Mouse (Mus musculus): Measurements from ENCODE around the gene Wwox. TPM values are rescaled to one million over a fixed set of nuclear protein-coding genes. Genes with fewer than 3 reads are reported as not detected.

Wwox gene
- polyA plus RNA-seq, 1 experiment from 2014 or later, result 10.9 TPM

DNA sequence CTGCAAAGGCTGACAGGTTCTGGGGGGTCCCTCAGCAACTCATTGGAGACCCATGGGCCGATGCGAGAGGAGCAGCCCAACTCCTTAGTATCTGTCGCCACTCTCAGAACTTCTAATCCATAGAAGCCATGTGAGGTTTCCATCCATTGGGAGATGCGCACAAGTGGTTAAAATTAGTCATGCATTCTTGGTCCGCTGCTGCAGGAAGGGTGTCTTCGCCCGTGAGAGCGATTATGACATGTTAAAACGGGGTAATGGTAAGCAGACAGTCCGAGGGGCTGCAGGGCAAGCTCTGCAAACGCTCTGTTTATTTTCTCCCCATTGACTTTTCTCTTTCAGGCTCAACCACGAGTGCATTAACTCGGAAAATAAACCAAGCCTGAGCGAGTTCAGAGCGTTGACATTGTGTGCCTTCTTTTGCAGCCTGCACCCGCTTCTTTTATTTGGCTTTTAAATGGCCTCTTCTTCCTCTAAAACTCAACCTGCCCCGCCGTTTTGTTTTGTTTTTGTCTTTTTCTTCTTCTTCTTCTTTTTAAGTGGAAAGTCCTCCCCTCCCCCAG, 492.7 kb downstream of the Wwox start:
- H3K9ac ChIP-seq (ENCODE audit: low read depth, low read length), result no peak overlapping the region
- H3K4me3 ChIP-seq (ENCODE audit: low read length), result no peak overlapping the region
- H3K4me1 ChIP-seq (ENCODE audit: control insufficient read depth, insufficient read depth, low read length), result peaks cover 12% of the 10 kb centered on the region
- H3K4me2 ChIP-seq (ENCODE audit: low read depth, low read length), result no peak overlapping the region; the same call in 1 of the 2 replicates
- ATAC-seq, result no peak
- H3K27me3 ChIP-seq (replicated peaks; ENCODE audit: control insufficient read depth, insufficient read depth, low read length), result no peaks in the 10 kb centered on the region
- 27% methylated on average over 18 of the region's 18 CpGs for WGBS
- H3K9me3 ChIP-seq (ENCODE audit: control insufficient read depth, low read length), result no peaks in the 10 kb centered on the region
- no peaks in the 10 kb centered on the region for H3K36me3 ChIP-seq (ENCODE audit: control insufficient read depth, insufficient read depth, low read length)
- no peak overlapping the region for H3K27ac ChIP-seq (ENCODE audit: low read length)

DNA sequence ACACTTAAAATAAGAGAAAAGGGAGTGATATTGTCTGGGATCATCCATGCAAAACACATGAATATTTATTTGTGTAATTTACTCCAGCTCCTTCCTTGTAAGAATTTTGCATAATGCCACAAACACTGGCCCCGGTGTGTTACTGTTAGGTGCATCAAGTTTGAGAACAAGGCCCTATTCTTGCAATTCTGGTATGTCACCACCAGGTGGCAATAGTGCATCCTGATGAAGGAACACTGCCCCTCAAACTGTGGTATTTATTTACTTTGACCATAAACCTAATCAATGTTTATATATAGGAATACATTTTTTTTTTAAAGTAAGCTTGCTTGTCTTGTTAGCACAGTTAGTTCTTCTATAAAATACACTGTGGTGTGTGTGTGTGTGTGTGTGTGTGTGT, 493.8 kb downstream of the Wwox start:
- H3K9me3 ChIP-seq (ENCODE audit: control insufficient read depth, low read length), result no peaks in the 10 kb centered on the region
- no peaks in the 10 kb centered on the region for H3K36me3 ChIP-seq (ENCODE audit: control insufficient read depth, insufficient read depth, low read length)
- ATAC-seq, result no peak
- H3K9ac ChIP-seq (ENCODE audit: low read depth, low read length), result no peak overlapping the region
- H3K27me3 ChIP-seq (replicated peaks; ENCODE audit: control insufficient read depth, insufficient read depth, low read length), result no peaks in the 10 kb centered on the region
- no peak overlapping the region for H3K27ac ChIP-seq (ENCODE audit: low read length)
- no peak overlapping the region for H3K4me2 ChIP-seq (ENCODE audit: low read depth, low read length)
- 85% methylated on average over 1 of the region's 1 CpGs for WGBS
- peaks cover 4% of the 10 kb centered on the region; the same call in 1 of the 2 replicates for H3K4me1 ChIP-seq (ENCODE audit: control insufficient read depth, insufficient read depth, low read length)
- no peak overlapping the region for H3K4me3 ChIP-seq (ENCODE audit: low read length)

DNA sequence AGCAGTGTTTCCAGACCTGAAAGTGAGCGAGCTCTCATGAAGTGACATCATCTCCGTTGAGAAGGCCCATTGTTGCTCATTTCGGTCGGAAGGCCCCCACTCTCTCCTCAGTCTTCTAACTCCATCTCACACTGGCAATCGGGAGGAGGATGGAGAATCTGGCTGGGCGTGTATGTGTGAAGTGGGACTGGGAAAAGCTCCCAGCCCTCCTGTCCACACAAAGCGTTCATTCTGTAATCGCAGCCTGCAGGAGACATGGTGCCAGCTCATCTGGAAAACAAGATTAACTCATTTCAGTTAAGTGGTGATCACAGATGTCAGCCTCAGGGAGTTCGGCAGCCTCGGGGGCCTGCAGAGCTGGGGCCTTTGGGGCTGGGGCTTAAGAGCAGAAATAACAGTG, 497.4 kb downstream of the Wwox start:
- Histone ChIP-seq H3K36me3 (ENCODE audit: control insufficient read depth, insufficient read depth, low read length) (no peaks in the 10 kb centered on the region), H3K4me1 (ENCODE audit: control insufficient read depth, insufficient read depth, low read length) (no peaks in the 10 kb centered on the region), H3K4me3 (ENCODE audit: low read length) (no peak overlapping the region), H3K9ac (ENCODE audit: low read depth, low read length) (no peak overlapping the region), H3K27me3 (replicated peaks; ENCODE audit: control insufficient read depth, insufficient read depth, low read length) (no peaks in the 10 kb centered on the region), H3K9me3 (ENCODE audit: control insufficient read depth, low read length) (no peaks in the 10 kb centered on the region), H3K27ac (ENCODE audit: low read length) (no peak overlapping the region), H3K4me2 (ENCODE audit: low read depth, low read length) (no peak overlapping the region)
- no peak for ATAC-seq
- WGBS, result 48% methylated on average over 10 of the region's 10 CpGs

DNA sequence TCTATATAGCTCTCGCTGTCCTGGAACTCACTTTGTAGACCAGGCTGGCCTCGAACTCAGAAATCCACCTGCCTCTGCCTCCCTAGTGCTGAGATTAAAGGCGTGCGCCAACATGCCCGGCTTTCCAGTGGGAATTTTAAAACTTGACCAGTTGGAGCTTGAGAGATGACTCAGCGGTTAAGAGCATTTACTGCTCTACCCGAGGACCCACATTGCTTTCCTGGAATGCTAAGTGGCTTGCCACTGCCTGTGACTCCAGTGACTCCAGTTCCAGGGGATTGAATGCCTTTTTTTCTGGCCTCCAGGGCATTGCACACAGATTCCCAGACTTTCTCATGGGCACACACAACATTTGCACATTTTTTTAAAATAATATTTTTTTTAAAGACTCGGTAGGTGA, 499.9 kb downstream of the Wwox start:
- no peaks in the 10 kb centered on the region for H3K36me3 ChIP-seq (ENCODE audit: control insufficient read depth, insufficient read depth, low read length)
- H3K9ac ChIP-seq (ENCODE audit: low read depth, low read length), result no peak overlapping the region
- no peak overlapping the region for H3K27ac ChIP-seq (ENCODE audit: low read length)
- H3K9me3 ChIP-seq (ENCODE audit: control insufficient read depth, low read length), result no peaks in the 10 kb centered on the region
- no peak for ATAC-seq
- H3K27me3 ChIP-seq (replicated peaks; ENCODE audit: control insufficient read depth, insufficient read depth, low read length), result no peaks in the 10 kb centered on the region
- H3K4me2 ChIP-seq (ENCODE audit: low read depth, low read length), result no peak overlapping the region
- H3K4me3 ChIP-seq (ENCODE audit: low read length), result no peak overlapping the region
- 87% methylated on average over 8 of the region's 8 CpGs for WGBS
- H3K4me1 ChIP-seq (ENCODE audit: control insufficient read depth, insufficient read depth, low read length), result no peaks in the 10 kb centered on the region

DNA sequence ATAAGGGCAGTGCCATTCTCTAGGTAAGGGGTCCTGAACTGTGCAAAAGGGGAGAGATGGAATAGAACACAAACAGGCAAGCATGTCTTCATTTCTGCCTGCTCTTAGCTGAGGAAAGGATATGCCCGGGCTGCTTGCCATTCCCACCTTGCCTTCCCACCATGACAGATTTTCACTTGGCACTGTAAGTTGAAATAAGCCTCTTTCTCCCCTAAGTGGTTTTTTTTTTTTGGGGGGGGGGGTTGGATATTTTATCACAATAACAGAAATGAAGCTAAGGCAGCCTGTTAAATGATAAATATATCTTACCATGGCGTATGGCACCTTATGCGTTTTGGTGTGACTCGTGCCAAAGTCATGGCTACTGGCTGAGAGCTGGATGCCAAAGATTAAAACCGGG, 501.6 kb downstream of the Wwox start:
- no peak for ATAC-seq
- Histone ChIP-seq H3K4me3 (ENCODE audit: low read length) (no peak overlapping the region), H3K36me3 (ENCODE audit: control insufficient read depth, insufficient read depth, low read length) (no peaks in the 10 kb centered on the region), H3K27me3 (replicated peaks; ENCODE audit: control insufficient read depth, insufficient read depth, low read length) (no peaks in the 10 kb centered on the region), H3K27ac (ENCODE audit: low read length) (no peak overlapping the region), H3K4me2 (ENCODE audit: low read depth, low read length) (no peak overlapping the region), H3K4me1 (ENCODE audit: control insufficient read depth, insufficient read depth, low read length) (no peaks in the 10 kb centered on the region), H3K9me3 (ENCODE audit: control insufficient read depth, low read length) (no peaks in the 10 kb centered on the region), H3K9ac (ENCODE audit: low read depth, low read length) (no peak overlapping the region)
- WGBS, result 90% methylated on average over 5 of the region's 5 CpGs

DNA sequence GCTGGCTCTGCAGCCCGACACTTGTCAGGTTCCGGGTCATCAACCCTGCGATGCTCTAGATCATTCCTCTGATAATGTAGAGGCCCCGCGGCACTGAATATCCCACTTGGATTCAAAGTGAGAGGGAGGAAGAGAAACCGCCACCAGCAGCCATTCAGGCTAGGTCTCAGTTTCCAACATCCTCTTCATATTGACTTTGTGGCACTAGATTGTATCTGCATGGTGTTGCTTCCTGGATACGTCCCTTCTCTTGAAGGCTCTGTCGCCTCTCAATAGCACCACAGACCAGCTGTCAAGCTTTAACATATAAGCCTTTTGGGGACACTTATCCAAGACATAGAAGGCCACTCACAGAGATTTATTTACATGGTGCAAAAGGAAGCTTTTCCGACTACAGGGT, 502.2 kb downstream of the Wwox start:
- Histone ChIP-seq H3K9me3 (ENCODE audit: control insufficient read depth, low read length) (no peaks in the 10 kb centered on the region), H3K27me3 (replicated peaks; ENCODE audit: control insufficient read depth, insufficient read depth, low read length) (no peaks in the 10 kb centered on the region), H3K4me3 (ENCODE audit: low read length) (no peak overlapping the region), H3K27ac (ENCODE audit: low read length) (no peak overlapping the region), H3K36me3 (ENCODE audit: control insufficient read depth, insufficient read depth, low read length) (no peaks in the 10 kb centered on the region), H3K4me2 (ENCODE audit: low read depth, low read length) (no peak overlapping the region), H3K9ac (ENCODE audit: low read depth, low read length) (no peak overlapping the region), H3K4me1 (ENCODE audit: control insufficient read depth, insufficient read depth, low read length) (no peaks in the 10 kb centered on the region)
- ATAC-seq, result no peak
- 73% methylated on average over 9 of the region's 9 CpGs for WGBS

DNA sequence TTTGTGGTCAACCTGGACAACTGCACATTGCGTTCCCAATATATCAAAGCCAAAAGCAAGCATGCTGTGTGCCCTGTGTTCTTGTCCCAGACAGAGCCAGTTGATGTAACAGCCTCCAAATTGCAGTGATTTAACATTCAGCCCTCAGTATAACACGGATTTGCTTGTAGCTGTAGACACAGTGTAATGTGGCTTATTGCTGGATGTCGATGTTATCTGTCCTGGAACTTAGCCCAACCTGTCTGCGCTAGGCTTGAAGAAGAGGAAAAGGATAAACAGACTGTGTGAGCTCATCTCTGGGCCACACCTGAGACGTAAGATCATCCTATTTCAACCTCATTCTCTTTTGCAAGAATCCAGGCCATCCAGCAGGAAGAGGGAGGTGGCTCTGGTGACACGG, 508.5 kb downstream of the Wwox start:
- Histone ChIP-seq H3K36me3 (ENCODE audit: control insufficient read depth, insufficient read depth, low read length) (no peaks in the 10 kb centered on the region), H3K4me1 (ENCODE audit: control insufficient read depth, insufficient read depth, low read length) (no peaks in the 10 kb centered on the region), H3K4me3 (ENCODE audit: low read length) (no peak overlapping the region), H3K9me3 (ENCODE audit: control insufficient read depth, low read length) (no peaks in the 10 kb centered on the region), H3K27me3 (replicated peaks; ENCODE audit: control insufficient read depth, insufficient read depth, low read length) (no peaks in the 10 kb centered on the region), H3K27ac (ENCODE audit: low read length) (no peak overlapping the region), H3K9ac (ENCODE audit: low read depth, low read length) (no peak overlapping the region), H3K4me2 (ENCODE audit: low read depth, low read length) (no peak overlapping the region)
- ATAC-seq, result no peak
- 60% methylated on average over 6 of the region's 6 CpGs for WGBS

DNA sequence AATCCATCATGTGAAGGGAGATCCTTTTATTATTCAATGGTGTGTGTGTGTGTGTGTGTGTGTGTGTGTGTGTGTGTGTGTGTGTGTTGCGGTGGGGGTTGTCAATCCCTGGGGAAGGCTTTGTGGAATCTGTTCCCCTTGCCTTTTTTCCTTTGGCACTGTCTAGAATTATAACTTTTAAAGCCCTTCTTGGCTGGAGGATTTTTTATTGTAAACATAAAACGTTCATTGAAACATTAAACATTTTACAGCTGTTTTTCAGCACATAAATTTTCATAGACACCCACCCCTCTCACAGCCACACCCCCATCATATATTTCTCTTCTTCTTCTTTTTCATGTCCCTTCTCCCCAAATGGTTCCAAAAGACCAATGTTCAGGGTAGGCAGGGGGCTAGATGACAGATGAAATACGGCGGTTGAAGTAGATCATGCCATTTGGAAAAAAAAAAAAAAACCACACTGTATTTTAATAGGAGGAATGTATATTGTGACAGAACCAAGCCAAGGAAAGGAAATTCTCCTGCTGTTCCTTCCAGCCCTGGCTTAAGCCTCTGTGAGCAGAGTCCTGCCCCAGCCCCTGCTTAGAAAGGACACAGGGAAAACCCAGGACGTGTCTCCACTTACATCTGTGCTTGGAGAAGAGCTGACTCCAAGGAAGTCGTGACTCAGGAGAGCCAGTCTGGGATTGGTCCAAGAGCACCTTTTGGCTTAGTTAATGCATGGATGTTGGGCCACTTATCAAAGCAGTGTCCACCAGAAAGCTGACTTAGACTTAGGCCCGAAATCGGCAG, 517.1 kb downstream of the Wwox start:
- H3K27me3 ChIP-seq (replicated peaks; ENCODE audit: control insufficient read depth, insufficient read depth, low read length), result no peaks in the 10 kb centered on the region
- H3K36me3 ChIP-seq (ENCODE audit: control insufficient read depth, insufficient read depth, low read length), result no peaks in the 10 kb centered on the region
- no peaks in the 10 kb centered on the region for H3K9me3 ChIP-seq (ENCODE audit: control insufficient read depth, low read length)
- no peak overlapping the region for H3K4me3 ChIP-seq (ENCODE audit: low read length)
- no peaks in the 10 kb centered on the region for H3K4me1 ChIP-seq (ENCODE audit: control insufficient read depth, insufficient read depth, low read length)
- peak; percentile 60 for ATAC-seq
- no peak overlapping the region for H3K4me2 ChIP-seq (ENCODE audit: low read depth, low read length)
- H3K27ac ChIP-seq (ENCODE audit: low read length), result peak overlapping the region; percentile 57
- 50% methylated on average over 8 of the region's 8 CpGs for WGBS
- no peak overlapping the region for H3K9ac ChIP-seq (ENCODE audit: low read depth, low read length)

DNA sequence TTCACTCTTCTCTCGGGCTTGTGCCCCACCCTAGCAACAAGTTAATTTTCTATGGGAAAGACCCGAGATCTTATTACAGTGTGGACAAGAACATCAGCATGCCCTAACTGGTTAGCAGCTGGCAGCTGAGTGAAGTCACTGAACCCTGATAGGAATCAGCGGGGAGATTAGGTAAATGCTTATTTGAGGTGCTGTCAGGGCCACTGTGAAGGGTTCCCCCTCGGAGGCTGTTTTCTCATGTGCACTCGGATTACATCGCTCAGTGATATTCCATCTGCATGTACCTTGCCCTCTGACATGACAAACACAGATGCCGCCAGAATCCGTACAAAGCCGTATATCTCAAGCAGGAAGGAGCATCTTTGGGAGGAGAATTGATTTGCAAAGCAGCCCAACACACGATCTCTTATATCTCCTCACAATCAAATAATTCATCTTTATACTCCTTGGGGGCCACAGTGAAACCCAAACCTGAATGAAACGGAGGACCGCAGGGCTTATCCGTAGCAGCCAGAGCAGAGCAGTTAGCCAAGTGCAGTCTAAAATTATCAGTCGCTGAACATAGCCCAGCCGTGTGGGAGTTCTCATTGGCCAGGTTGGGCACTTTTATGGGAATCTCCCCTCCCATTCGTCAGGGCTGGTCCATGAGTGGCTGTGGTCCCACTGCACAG, 519.1 kb downstream of the Wwox start:
- no peak overlapping the region for H3K9ac ChIP-seq (ENCODE audit: low read depth, low read length)
- H3K27ac ChIP-seq (ENCODE audit: low read length), result no peak overlapping the region
- peaks cover 8% of the 10 kb centered on the region; the same call in 1 of the 2 replicates for H3K4me1 ChIP-seq (ENCODE audit: control insufficient read depth, insufficient read depth, low read length)
- 68% methylated on average over 16 of the region's 16 CpGs for WGBS
- no peaks in the 10 kb centered on the region for H3K9me3 ChIP-seq (ENCODE audit: control insufficient read depth, low read length)
- ATAC-seq, result no peak
- no peak overlapping the region for H3K4me2 ChIP-seq (ENCODE audit: low read depth, low read length)
- H3K27me3 ChIP-seq (replicated peaks; ENCODE audit: control insufficient read depth, insufficient read depth, low read length), result no peaks in the 10 kb centered on the region
- H3K4me3 ChIP-seq (ENCODE audit: low read length), result no peak overlapping the region
- no peaks in the 10 kb centered on the region for H3K36me3 ChIP-seq (ENCODE audit: control insufficient read depth, insufficient read depth, low read length)

Data from intestine, embryonic 16.5 days (tissue).